Mouse (Mus musculus) ES-E14 (cell line): ENCODE data around the gene Ehf.

ENCODE experiments used
- CHD2 ChIP-seq: IDR thresholded peaks from 2 replicates; pipeline ENCODE4 v1.6.1; 2014; ENCODE audit warnings: mild to moderate bottlenecking, low read depth, low read length, inconsistent platforms
- ZNF384 ChIP-seq: IDR thresholded peaks from 2 replicates; pipeline ENCODE4 v1.6.1; 2012; ENCODE audit warnings: low read depth, low read length, inconsistent platforms

- TF ChIP-seq ZNF384 (no peak), CHD2 (no peak)
Measured at GRCm38 (mm10) chr2:103328731-103329130, 25.7 kb upstream of the Ehf start.
